Mouse (Mus musculus) spleen, embryonic (tissue): ENCODE data around the gene Gemin5.
"Not testable (repeated sequence)": the region's sequence is repeated elsewhere in the genome, so short reads cannot be mapped to it uniquely, and the experiment has no call there.

Experiments
- CTCF ChIA-PET: fragments of 350-600 bp; sonication (Branson Sonifier 250); formaldehyde crosslinking; loops from one replicate; lab custom pipeline; 2022; lab: Charles Lee

The Gemin5 gene

DNA sequence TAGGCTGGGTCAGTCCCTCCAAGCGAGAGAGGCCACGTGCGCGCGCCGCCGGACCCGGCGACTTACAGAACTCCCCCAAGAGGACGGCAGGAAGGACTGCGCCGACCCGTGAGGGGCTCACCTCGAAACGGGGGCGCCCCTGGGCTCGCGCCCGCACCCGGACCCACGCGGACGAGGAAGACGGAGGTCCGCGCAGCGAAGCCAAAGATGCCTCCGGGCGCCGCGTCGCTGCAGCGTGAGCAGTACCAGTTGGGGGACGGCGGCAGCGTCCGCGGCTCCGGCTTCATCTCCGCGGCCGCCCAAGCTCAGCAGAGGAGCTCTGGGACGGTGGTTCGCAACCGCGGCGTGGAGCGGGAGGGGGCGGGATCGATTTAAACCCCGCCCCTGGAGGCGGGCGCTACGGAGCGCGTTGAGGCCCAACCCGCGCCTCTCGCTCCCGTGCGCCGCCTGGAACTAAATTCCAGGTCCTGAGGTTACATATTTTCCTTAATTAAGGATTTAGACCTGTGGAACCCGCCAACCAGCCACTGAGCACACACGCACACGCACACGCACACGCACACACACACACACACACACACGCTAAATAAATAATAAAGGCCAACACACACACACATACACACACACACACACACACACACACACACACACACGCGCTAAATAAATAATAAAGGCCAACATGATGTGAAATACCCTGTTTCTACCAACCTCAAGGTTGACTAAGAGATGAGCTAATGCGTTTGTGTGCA lies at the start of gene Gemin5:
Gene Gemin5 (minus strand): TSS at position 373 of the 749 bp plus-strand sequence.
- CTCF ChIA-PET, result interaction anchor here (0.7 kb wide), 1 partner anchor 58 kb away, joined by 4 read pairs; no protein-coding TSS in a partner anchor

DNA sequence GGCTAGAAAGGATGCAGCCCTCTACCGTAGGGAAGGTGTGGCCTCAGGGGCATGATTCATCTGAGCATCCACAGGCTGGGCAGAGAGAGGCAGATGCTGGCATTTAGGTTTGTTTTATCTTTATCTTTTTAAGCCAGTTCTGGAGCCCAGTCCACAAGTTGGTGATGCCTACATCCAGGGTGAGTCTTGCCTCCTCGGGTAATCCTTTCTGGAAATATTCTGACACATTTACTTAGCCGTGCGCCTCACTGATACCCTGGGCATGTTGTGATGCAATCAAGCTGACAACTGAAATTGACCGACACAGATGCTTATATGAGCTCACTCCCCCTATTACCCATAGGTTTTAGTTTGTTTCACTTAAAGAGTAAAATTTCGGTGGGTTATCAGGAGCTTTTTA lies 48.5 kb upstream of the Gemin5 start:
- CTCF ChIA-PET, result no interaction called here

DNA sequence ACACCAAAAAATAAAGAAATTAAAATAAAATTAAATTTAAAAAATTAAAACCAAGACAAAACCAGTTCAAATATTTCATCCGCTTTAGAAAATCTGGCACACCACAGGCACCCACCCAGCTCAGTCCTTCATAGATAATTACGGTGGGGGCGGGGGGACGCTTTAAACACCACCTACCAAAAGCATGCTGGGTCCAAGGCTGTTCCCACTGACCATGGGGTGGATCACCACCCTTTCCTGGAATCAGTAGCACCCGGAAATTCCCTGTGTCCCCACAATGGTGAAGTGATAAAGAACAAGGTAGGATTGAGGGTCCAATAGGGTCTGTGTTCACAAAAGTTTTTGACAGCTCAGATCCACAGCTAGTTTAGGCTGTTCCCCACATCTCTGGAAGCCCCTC lies 47.5 kb upstream of the Gemin5 start:
- CTCF ChIA-PET, result interaction anchor here (0.6 kb wide), 1 partner anchor 37 kb away, joined by 3 read pairs; no protein-coding TSS in a partner anchor

DNA sequence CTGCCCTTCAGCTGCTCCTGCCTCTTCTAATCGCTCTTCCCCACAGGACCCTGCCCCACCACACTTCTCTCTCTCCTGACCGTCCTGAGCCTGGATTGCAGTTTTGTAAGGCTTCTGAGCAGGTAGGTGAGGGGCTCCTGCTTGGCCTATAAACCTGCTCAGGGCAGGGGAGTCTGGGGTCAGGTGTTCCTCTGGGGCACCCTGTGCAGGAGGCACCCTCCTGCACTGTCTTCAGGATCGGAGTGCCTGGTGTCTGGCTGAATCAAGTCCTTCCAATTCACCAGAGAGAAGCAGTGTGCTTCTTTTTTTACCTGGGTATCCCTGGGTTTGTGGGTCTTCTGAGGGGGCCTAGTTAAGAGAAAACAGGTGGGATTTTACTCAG lies 46.7 kb upstream of the Gemin5 start:
- CTCF ChIA-PET, result not testable (repeated sequence)

DNA sequence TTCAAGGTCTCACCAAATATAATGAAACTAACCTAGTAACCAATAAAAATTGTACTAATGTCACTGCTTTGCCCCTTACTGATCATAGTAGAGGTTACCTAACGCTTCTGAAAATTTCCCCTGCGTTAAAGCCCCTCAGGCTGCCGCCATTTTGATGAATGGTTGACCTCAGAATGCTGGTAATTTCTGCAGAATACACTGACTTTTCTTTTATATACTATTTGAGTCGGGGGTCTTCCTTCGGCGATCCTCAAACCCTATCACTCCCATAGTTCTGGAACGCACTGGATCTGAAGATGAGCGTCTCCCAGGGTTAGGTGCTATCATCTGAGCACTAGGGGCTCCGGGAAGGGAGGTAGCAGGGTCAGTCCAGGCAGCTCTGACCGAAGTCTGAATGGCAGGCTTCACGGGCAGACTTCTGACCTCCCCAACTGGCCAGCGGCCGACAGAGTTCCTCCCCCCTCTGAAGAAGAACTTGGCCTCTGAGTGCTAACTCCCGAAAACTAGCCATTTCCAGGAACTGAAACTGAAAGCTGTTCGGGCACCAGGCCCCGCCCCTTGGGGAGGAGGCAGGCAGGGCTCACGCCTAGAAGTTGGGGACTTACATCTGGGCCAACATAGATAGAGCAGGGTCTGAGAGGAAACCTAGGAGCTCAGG lies 46.2 kb upstream of the Gemin5 start:
- CTCF ChIA-PET, result no interaction called here

DNA sequence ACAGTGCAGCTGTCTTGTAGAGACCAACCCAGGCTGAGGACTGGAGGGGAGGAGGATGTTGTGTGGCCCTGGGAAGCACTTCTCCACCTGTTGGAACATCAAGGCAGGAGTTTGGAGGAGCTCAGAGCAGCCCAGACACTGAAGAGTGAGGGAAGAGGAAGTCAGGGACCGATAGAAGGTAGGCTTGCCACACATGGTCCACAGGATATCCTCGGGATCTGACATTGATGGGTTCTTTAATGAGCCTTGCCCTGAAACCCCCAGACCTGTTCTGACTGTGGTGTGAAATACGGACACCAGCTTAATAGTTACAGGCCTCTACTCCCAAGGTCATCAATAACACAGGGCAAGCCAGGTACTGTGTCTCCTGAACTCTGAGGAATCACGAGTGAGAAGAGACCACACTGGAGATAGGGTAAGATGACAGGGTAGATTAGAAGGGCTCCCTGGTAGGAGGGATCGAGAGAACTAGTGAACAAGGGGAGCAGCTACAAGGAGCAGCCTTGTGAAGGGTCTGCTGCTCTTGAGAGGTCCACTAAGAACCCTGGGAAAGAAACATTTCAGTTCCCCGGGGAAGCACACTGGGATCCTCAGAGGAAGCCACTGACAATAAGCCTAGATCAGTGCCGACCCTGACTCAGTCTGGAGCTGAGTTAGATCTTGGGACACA lies 45.5 kb upstream of the Gemin5 start:
- CTCF ChIA-PET, result no interaction called here

DNA sequence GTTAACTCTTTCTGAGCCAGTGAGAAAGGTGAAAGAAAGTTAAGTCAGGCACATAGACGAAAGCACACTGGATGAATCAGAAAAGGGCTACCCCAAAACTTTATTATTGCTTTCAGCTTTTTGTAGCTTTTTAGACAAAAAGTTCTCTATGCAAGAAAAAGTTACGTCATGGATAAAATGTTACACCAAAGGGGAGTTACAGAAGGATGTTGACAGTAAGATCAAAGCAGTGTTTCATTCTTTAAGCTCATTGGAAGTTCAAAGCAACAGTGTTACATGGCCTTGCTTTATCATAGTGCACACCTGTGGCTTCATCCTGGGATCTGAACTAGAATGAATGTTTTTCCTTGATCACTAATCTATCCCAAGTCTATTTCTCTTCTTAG lies 43.3 kb upstream of the Gemin5 start:
- CTCF ChIA-PET, result interaction anchor here (0.5 kb wide), 1 partner anchor 120 kb away, joined by 5 read pairs; no protein-coding TSS in a partner anchor

DNA sequence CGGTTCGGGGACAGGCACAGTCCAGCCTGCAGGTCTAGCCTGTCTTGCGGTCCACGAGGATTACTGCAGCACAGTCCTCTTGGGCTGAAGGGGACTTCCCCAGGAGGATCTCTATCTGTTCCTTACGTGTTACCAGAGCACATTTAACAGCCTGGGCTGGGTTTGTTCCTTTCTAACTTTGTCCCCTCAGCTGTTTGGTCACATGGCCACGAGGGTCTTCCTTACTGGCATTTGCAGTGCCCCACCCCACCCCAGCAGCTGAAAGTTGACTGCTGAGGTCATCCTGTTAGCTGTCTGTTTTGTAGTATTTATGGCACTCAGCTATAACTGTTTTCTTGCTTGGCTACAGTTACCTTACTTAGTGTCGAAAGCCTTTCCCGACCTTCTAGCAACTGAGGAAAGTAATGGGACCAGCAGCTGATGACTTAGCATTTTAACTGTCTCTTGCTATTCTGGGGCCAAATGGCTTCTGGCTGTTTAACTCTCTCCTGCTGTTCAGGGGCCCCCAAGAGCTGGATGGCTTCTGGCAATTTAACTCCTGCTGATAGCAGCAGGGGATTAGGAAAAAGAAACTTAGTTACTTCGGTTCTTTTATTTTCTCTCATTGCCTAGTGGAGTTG lies 42.8 kb upstream of the Gemin5 start:
- CTCF ChIA-PET, result interaction anchor here (0.5 to 0.7 kb wide), 2 partner anchors 121 to 211 kb away, joined by 3 to 5 read pairs; no protein-coding TSS in a partner anchor

DNA sequence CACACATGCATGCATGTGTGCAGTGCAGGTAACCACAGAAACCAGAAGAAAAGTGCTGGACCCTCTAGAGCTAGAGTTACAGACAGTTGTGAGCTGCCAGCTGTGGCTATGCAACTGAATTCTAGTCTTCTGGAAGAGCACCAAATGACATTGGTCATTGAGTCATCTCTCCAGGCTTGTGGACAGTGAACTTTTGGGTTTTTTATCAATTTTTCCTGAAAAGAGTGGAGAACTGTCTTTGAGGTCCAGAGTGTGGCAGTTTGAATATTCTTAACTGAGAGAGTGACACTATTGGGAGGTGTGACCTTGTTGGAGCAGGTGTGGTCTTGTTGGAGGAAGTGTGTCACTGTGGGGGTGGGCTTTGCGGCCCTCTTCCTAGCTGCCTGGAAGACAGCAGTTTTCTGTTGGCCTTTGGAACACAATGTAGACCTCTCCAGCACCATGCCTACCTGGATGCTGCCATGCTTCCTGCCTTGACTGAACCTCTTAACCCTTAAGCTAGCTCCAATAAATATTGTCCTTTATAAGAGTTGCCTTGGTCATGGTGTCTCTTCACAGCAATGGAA lies 42.1 kb upstream of the Gemin5 start:
- CTCF ChIA-PET, result no interaction called here

DNA sequence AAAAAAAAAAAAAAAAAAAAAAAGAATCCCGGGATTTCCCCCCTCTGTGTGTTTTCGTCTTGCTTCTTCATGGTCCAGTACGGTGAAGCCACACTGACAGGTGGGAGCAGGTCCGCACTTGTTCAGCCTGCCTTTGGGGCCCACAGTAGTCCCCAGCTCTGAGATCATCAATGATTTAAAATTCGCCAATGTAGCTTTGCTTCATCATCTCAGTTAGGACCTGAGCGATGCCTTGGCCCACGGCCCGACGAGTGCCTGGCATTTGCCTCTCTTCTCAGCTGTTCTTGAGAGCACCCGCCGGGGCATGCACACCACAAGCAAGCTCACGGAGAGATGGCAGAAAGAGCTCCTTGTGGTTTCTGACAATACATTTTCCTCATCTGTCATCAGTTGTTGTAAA lies 32.7 kb upstream of the Gemin5 start:
- CTCF ChIA-PET, result interaction anchor here (0.8 kb wide), 1 partner anchor 24 kb away, joined by 4 read pairs; no protein-coding TSS in a partner anchor

DNA sequence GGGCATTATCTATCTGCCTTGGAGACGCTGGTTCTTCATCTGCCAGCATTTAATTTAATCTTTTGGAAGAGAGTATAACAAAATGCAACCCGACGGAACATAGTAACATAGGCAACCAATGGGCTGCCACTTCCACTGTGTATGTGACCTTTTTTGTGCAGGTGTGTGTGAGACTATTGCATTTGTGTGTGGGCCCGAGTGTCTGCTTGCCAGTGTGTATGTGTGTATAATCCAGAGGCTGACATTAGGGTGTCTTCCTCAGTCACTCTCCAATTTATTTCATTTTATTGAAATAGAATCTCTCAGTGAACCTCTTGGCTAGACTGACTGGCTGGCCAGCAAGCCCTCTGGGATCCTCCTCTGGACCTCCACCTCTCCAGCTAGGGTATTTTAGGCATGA lies 31.9 kb upstream of the Gemin5 start:
- CTCF ChIA-PET, result no interaction called here

DNA sequence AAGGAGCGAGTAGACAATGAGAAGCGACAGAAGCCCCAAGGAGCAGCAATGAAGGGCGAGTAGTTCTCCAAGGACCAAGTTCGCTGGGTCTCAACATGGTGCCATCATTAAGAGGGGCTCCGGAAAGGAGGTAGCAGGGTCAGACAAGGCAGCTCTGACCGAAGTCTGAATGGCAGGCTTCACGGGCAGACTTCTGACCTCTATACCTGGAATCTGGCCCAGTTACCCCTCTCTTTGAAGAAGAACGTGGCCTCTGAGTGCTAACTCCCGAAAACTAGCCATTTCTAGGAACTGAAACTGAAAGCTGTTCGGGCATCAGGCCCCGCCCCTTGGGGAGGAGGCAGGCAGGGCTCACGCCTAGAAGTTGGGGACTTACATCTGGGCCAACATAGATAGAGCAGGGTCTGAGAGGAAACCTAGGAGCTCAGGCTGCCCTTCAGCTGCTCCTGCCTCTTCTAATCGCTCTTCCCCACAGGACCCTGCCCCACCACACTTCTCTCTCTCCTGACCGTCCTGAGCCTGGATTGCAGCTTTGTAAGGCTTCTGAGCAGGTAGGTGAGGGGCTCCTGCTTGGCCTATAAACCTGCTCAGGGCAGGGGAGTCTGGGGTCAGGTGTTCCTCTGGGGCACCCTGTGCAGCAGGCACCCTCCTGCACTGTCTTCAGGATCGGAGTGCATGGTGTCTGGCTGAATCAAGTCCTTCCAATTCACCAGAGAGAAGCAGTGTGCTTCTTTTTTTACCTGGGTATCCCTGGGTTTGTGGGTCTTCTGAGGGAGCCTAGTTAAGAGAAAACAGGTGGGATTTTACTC lies 31.1 kb upstream of the Gemin5 start, which contains the start of the genes Igtp and Irgm2:
Gene Igtp (plus strand): TSS at position 328 of the 809 bp plus-strand sequence.
Gene Irgm2 (plus strand): TSS at position 390 of the 809 bp plus-strand sequence.
- CTCF ChIA-PET, result not testable (repeated sequence)

DNA sequence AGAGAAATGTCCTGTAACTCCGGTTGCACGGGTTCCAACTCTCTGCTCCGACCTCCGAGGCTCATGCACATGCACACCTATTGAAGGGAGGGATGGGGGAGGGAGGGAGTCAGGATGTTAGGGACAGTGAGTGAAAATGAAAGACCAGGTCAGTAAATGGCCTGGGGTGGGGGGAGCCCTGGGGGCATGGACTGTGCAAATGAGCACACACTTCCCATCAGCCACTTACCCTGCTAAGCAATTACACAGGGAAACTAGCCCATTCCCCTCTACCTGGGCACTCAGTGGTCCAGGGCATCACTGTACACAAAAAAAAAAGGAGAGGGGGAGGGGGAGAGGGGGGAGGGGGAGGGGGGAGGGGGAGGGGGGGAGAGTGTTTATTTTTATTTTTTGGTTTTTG lies 30.3 kb upstream of the Gemin5 start:
- CTCF ChIA-PET, result no interaction called here

DNA sequence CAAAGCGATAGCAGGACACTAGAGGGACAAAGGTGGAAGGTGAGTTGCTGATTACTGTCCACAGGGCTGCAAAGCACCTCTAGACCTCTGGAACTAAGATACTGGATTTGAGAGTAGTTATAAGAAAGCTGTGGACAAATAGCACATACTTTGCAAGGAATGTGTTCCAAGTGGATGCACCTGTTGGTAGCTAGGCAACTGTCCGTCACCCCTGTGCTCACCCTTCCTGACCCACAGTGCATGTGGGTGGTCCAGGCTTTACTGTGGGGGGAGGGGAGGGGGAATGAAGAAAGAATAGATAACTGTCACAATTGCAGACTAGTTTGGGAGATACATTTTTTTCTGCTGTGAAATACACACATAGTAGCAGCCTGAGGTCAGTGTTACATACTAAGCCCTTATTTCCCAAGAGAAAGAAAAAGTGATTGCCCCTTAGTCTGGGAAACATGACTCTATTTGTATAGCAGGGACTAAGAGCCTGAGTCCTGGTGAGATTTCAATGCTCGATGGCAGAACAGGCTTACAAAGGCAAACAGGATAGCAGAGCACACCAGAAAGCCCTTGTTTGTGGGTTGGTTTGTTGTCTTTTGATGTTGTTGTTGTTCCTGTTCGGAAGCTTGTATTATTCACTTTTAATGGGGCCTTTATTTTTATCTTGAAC lies 25.7 kb upstream of the Gemin5 start:
- CTCF ChIA-PET, result no interaction called here

DNA sequence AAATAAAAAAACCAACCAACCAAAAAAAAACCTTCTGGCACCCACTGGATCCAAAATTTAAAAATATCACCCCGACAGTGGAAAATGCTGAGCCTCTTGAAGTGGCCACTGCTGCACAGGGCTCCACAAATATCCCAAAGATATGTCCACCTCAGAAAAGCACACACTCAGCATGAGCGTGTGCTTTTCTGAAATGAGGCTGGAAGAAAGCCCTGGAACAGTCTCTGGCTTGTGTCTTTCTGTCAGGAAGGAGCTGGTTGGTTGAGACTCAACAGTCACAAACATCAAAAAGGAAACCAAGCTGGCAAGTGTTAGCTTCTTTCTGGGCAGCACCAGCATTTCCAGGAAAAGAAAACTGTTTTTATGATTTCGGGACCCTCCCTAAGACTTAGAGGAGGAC lies 25.0 kb upstream of the Gemin5 start:
- CTCF ChIA-PET, result no interaction called here

DNA sequence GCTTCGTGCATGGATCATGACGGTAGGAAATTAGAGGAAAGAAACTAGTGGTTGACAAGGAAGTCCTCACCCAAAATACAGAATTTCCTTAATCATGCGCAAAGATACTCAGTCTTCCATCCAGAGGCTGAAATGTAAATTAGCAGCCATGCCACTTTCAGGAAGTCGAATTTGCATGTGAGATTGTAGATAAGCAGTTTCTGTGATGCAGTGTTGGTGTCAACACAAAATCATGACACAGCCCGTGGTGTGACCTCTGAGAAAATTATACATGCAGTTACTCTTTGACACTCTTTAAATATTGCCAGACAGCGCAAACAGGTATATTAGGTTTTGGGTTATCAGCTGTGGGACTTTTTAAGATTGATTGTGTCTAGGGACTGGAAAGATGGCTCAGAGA lies 21.3 kb upstream of the Gemin5 start:
- CTCF ChIA-PET, result no interaction called here

DNA sequence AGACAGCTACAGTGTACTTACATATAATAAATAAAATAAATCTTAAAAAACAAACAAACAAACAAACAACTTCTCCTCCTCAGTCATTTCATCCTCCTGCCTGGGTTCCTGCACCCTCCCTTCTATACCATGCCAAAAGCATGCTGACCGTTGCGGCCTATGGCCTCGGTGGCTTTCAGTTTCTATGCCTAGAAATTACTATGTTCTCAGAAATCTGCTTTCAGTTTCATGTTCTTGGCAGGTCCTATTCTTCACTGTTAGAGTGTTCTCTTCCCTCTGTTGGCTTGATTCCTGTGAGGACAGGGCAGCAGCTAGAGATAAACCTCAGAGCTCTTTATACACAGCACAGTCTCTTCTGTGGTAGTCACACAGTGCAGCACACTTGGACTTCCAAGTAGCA lies 15.2 kb upstream of the Gemin5 start:
- CTCF ChIA-PET, result interaction anchor here (0.6 kb wide), 4 partner anchors 22 to 185 kb away, joined by 3 to 20 read pairs (median 3); no protein-coding TSS in a partner anchor

DNA sequence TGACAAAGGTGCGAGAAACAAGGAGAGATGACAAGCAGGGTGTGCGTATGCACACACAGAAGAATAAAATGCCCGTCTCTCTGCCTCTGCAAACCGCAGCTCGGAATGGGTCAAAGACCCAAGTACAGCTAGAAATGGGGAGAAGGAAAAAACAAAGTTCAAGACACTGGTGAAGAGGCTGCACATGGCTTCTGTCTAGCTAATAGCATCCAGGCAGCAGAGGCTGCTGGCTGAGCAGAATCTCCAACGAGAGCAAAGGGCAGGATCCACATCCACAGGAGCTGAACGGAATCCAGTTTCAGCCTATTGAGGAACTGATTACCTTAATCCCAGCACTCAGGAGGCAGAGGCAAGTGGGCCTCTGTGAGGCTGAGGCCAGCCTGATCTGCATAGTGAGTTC lies 12.4 kb upstream of the Gemin5 start:
- CTCF ChIA-PET, result interaction anchor here (0.6 to 1.1 kb wide), 2 partner anchors 44 to 58 kb away, joined by 3 read pairs; no protein-coding TSS in a partner anchor

DNA sequence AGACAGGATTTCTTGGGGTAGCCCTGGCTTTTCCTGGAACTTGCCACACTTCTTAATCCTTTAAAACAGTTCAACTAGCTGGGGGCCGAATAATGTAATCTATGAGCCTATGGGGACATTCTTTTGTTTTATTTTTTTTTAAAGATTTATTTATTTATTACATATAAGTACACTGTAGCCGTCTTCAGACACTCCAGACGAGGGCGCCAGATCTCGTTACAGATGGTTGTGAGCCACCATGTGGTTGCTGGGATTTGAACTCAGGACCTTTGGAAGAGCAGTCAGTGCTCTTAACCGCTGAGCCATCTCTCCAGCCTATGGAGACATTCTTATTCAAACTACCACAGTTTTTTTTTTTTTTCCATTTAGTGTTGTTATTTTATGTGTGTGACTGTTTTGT lies 11.6 kb upstream of the Gemin5 start:
- CTCF ChIA-PET, result interaction anchor here (1.1 kb wide), 1 partner anchor 45 kb away, joined by 3 read pairs; no protein-coding TSS in a partner anchor

DNA sequence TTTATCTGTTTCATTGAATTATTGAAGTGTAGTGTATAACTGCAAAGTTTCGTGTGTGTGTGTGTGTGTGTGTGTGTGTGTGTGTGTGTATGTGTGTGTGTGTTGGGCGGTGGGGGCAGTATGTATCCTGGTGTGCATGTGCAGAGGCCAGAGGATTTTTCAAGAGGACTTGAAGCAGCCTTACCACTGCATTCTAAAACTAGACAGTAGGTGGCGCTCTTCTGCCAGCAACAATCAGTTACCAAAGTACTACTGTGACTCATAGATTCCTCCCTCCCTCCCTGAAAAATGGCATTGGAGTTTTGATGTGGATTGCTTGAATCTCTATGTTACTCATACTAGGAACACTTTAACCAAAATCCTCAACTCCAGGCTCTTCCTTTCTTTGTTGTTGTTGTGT lies 11.2 kb upstream of the Gemin5 start:
- CTCF ChIA-PET, result interaction anchor here (1.8 kb wide), 1 partner anchor 46 kb away, joined by 21 read pairs; no protein-coding TSS in a partner anchor
